Mouse (Mus musculus) CH12.LX (cell line): ENCODE data around the gene Fstl3.

Source experiments
- CHD2 ChIP-seq: IDR thresholded peaks from 2 replicates; pipeline ENCODE4 v1.6.1; 2011; ENCODE audit warnings: low read length, improper control_type of control experiment
- CTCF ChIP-seq, 2 experiments: IDR thresholded peaks in 1 of 2; conservative IDR thresholded peaks in 1 of 2; 2 replicates each; pipeline ENCODE4 v1.5.1; 2011 to 2012; ENCODE audit warnings: low read depth in 2 of 2, low read length in 2 of 2, improper control_type of control experiment in 1 of 2, inconsistent platforms in 1 of 2, mild to moderate bottlenecking in 1 of 2, moderate library complexity in 1 of 2
- GABPA ChIP-seq: IDR thresholded peaks from 2 replicates; pipeline ENCODE4 v1.6.1; 2012; ENCODE audit warnings: low read depth, low read length, improper control_type of control experiment, inconsistent platforms; ENCODE audit not compliant: insufficient replicate concordance
- MAZ ChIP-seq: IDR thresholded peaks from 2 replicates; pipeline ENCODE4 v1.6.1; 2012; ENCODE audit warnings: low read depth, mild to moderate bottlenecking, inconsistent platforms, low read length, improper control_type of control experiment, moderate library complexity
- POLR2A ChIP-seq: IDR thresholded peaks from 2 replicates; pipeline ENCODE4 v1.6.1; 2011; ENCODE audit warnings: low read depth, mild to moderate bottlenecking, improper control_type of control experiment, low read length
- SIN3A ChIP-seq: IDR thresholded peaks from 2 replicates; pipeline ENCODE4 v1.6.1; 2012; ENCODE audit warnings: low read length, improper control_type of control experiment, inconsistent platforms
- UBTF ChIP-seq: IDR thresholded peaks from 2 replicates; pipeline ENCODE4 v1.6.1; 2012; ENCODE audit warnings: low read depth, mild to moderate bottlenecking, inconsistent platforms, low read length, improper control_type of control experiment, moderate library complexity
- ZNF384 ChIP-seq: IDR thresholded peaks from 2 replicates; pipeline ENCODE4 v1.6.1; 2012; ENCODE audit warnings: low read depth, low read length, improper control_type of control experiment, inconsistent platforms

GRCm38 (mm10) chr10:79819606-79820005 is 42.5 kb downstream of the Fstl3 start:
- TF ChIP-seq CTCF (conservative IDR thresholded peaks at IDR 0.05 in 1 of 2, IDR thresholded peaks at IDR 0.05 in 1 of 2; ENCODE audit: low read depth in 2 of 2, low read length in 2 of 2): no peak
- TF ChIP-seq GABPA: no peak
- TF ChIP-seq ZNF384: no peak
- no peak for TF ChIP-seq CHD2
- no peak for TF ChIP-seq SIN3A
- TF ChIP-seq UBTF: no peak
- no peak for TF ChIP-seq MAZ
- no peak for TF ChIP-seq POLR2A
